Mouse (Mus musculus) ES-E14 (cell line): Measurements from ENCODE around the gene Zdhhc3.

Experiments used
- MAFK ChIP-seq: IDR thresholded peaks from 2 replicates; pipeline ENCODE4 v1.6.1; 2014; ENCODE audit warnings: mild to moderate bottlenecking, low read depth, low read length, inconsistent platforms; ENCODE audit not compliant: insufficient read depth
- ZNF384 ChIP-seq: IDR thresholded peaks from 2 replicates; pipeline ENCODE4 v1.6.1; 2012; ENCODE audit warnings: low read depth, low read length, inconsistent platforms

DNA sequence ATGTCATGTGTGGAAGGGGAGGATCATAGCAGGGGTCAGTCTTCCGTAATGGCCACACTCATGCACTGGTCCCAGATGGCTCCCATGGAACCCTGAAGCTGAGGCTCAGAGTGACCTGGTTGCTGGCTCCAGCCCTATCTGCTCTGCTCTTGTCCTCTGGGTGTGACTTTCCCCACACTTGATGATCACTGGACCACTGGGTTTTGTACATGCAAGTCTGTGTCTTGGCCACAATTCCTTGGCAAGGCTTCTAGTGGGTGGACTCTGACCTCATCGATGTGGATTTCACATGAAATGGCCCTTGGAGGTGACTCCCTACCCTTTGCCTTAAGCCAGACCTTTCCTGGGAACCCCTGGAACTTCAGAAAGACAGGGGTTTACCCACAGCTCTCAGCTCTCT lies 40.1 kb upstream of the Zdhhc3 start:
- TF ChIP-seq ZNF384 (no peak), MAFK (no peak)
